Mouse (Mus musculus) small intestine, adult 2 months (tissue): ENCODE measurements at regions not wholly inside any gene's neighbourhood (a gene's known extent, or its start where the extent isn't known, plus 50 kb on each side); places are given as distances from the start of the nearest gene placed in this dataset.

Source experiments
- CTCF ChIP-seq: fragments of 200-500 bp; IDR thresholded peaks from 2 replicates; pipeline ENCODE4 v1.5.1; 2012; ENCODE audit warnings: low read depth, mild to moderate bottlenecking, control low read depth, inconsistent platforms, low read length, moderate library complexity, mixed read lengths; ENCODE audit not compliant: insufficient replicate concordance, insufficient read length; ENCODE audit errors: extremely low read depth
- POLR2A ChIP-seq: fragments of 200-500 bp; IDR thresholded peaks from 2 replicates; pipeline ENCODE4 v1.6.1; 2012; ENCODE audit warnings: low read depth, mild to moderate bottlenecking, control low read depth, inconsistent platforms, low read length, moderate library complexity

DNA sequence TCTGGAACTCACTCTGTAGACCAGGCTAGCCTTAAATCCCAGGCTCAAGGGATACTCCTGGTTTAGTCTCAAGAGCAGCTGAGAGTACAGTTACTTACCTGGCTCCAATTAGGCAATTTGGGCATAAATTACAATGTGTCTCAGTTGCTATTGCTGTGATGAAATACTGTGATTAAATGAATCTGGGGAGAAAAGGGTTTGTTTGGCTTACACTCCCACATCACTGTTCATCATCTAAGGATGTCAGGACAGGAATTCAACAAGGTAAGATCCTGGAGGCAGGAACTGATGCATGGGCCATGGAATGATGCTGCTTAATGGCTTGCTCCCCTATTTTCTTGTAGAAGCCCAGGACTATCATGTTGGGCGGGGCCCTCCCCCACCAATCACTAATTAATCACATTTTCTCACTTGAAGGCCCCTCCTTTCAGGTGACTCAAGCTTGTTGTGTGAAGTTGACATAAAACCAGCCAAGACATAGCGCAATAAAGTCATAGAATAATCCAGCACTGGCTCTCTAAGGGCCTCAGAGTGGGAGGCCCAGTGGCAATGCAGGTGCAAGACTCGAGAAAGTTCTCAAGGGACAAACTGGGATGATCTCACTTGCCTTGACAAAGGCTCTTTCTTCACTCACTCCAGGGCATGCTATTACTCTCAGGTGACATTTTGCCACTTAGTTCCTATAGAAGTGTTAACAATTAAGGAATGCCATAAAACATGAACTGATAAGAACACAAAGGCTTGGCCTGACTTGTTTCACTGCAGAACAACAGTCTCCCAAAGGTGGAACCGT lies 85.4 kb upstream of the Barx2 start:
- TF ChIP-seq CTCF = no peak
- no peak for TF ChIP-seq POLR2A
